8 mouse cellular contexts compared by ENCODE assay signal in genomic region chr5:50048960-50049359, GRCm38 (mm10). TPM values are rescaled to one million over a fixed set of nuclear protein-coding genes. Genes with fewer than 3 reads are reported as not detected.
DNase-seq lines count a peak whose midpoint lies in the region; ATAC-seq and TF ChIP-seq lines count a peak whose summit lies in the region.
"Had no signal": no experiment of that assay in that cellular context is flagged by ENCODE, and none has a peak within 500 bp of the region (broad histone marks: within the 10 kb centered on the region; RNA-seq: fewer than 3 reads in every experiment).

No protein-coding gene starts in this region.

- no peaks in the 10 kb centered on the region for H3K36me3 ChIP-seq in heart, embryonic 15.5 days
- no peaks in the 10 kb centered on the region for H3K36me3 ChIP-seq in lung, embryonic 16.5 days (ENCODE audit: control insufficient read depth, insufficient read depth, low read length)
- no peaks in the 10 kb centered on the region for H3K36me3 ChIP-seq in midbrain, embryonic 13.5 days

- no peaks in the 10 kb centered on the region for H3K9me3 ChIP-seq in heart, embryonic 15.5 days (replicated peaks)
- no peaks in the 10 kb centered on the region for H3K9me3 ChIP-seq in lung, embryonic 16.5 days (ENCODE audit: control insufficient read depth, low read length)
- H3K9me3 ChIP-seq in midbrain, embryonic 13.5 days: no peaks in the 10 kb centered on the region
- H3K9me3 ChIP-seq: embryonic facial prominence, embryonic 12.5 days had no signal

- 26% methylated on average over 7 of the region's 7 CpGs for WGBS in heart, embryonic 15.5 days
- WGBS in lung, embryonic 16.5 days: 57% methylated on average over 7 of the region's 7 CpGs
- WGBS in midbrain, embryonic 13.5 days: 67% methylated on average over 7 of the region's 7 CpGs

- no peak overlapping the region for H3K4me3 ChIP-seq in heart, embryonic 15.5 days
- H3K4me3 ChIP-seq in lung, embryonic 16.5 days (ENCODE audit: low read length): no peak overlapping the region
- no peak overlapping the region for H3K4me3 ChIP-seq in midbrain, embryonic 13.5 days (replicated peaks)
- no peak overlapping the region for H3K4me3 ChIP-seq in layer of hippocampus, adult 2 months
- H3K4me3 ChIP-seq: embryonic facial prominence, embryonic 12.5 days had no signal

- TF ChIP-seq CTCF in layer of hippocampus, adult 2 months (conservative IDR thresholded peaks at IDR 0.05): no peak

- peak; percentile 60 for DNase-seq in Muller cell, postnatal 12 days (ENCODE audit: inconsistent ontology term)
- DNase-seq in adrenal gland, adult 2 months: peak; percentile 73
- DNase-seq in spleen, postnatal 14 days (ENCODE audit: low spot score in 2 of 2): no peak
- no peak for DNase-seq in layer of hippocampus, adult 2 months (ENCODE audit: low spot score in 2 of 2)

- ATAC-seq in heart, embryonic 15.5 days (replicated peaks; ENCODE audit: insufficient number of reproducible peaks, insufficient read depth, low FRiP score, low read depth): 0 out of 2 replicates have a peak, but pooled peaks have one; percentile 62
- peak; percentile 68 for ATAC-seq in lung, embryonic 16.5 days (ENCODE audit: low read depth)
- no peak for ATAC-seq in midbrain, embryonic 13.5 days

- no peak overlapping the region for H3K4me2 ChIP-seq in heart, embryonic 15.5 days
- H3K4me2 ChIP-seq in lung, embryonic 16.5 days (ENCODE audit: low read depth, low read length): no peak overlapping the region
- H3K4me2 ChIP-seq in midbrain, embryonic 13.5 days (replicated peaks): no peak overlapping the region
- H3K4me2 ChIP-seq: embryonic facial prominence, embryonic 12.5 days had no signal

- H3K27me3 ChIP-seq in heart, embryonic 15.5 days: no peaks in the 10 kb centered on the region
- no peaks in the 10 kb centered on the region for H3K27me3 ChIP-seq in lung, embryonic 16.5 days (ENCODE audit: control insufficient read depth, insufficient read depth, low read depth, low read length)
- no peaks in the 10 kb centered on the region for H3K27me3 ChIP-seq in midbrain, embryonic 13.5 days
- H3K27me3 ChIP-seq: embryonic facial prominence, embryonic 12.5 days had no signal

- peaks cover 48% of the 10 kb centered on the region for H3K4me1 ChIP-seq in heart, embryonic 15.5 days (replicated peaks)
- peaks cover 27% of the 10 kb centered on the region for H3K4me1 ChIP-seq in lung, embryonic 16.5 days (replicated peaks; ENCODE audit: control insufficient read depth, insufficient read depth, low read length)
- H3K4me1 ChIP-seq in midbrain, embryonic 13.5 days (replicated peaks): peaks cover 47% of the 10 kb centered on the region

- H3K27ac ChIP-seq in heart, embryonic 15.5 days: peak overlapping the region; percentile 37; the same call in 1 of the 2 replicates
- H3K27ac ChIP-seq in lung, embryonic 16.5 days (ENCODE audit: low read length): no peak overlapping the region
- H3K27ac ChIP-seq in midbrain, embryonic 13.5 days: no peak overlapping the region
- no peak overlapping the region for H3K27ac ChIP-seq in layer of hippocampus, adult 2 months

- no peak overlapping the region for H3K9ac ChIP-seq in heart, embryonic 15.5 days
- H3K9ac ChIP-seq in lung, embryonic 16.5 days (ENCODE audit: low read length): no peak overlapping the region
- no peak overlapping the region for H3K9ac ChIP-seq in midbrain, embryonic 13.5 days (replicated peaks)
- H3K9ac ChIP-seq: embryonic facial prominence, embryonic 12.5 days had no signal

RNA-seq across cellular contexts. Expression of gene Adgra3, which starts 9.8 kb away (rescaled TPM):
- total RNA-seq in adrenal gland, adult 2 months (2021): 10 to 100 TPM; 52.6 to 62.9 TPM
- polyA plus RNA-seq in adrenal gland, adult 2 months (2012; rRNA removed): 29.4 and 43.3 TPM in 2 replicates
- polyA plus RNA-seq in heart, embryonic 15.5 days (2015; fragmentation: Nextera tagmentation; extraction: Ambion mirVana): 11.1 and 15.1 TPM in 2 replicates
- polyA plus RNA-seq in lung, embryonic 16.5 days (2015; fragmentation: Nextera tagmentation; extraction: Ambion mirVana): 10.0 and 16.0 TPM in 2 replicates
- polyA plus RNA-seq in midbrain, embryonic 13.5 days (2015; fragmentation: Nextera tagmentation; extraction: Ambion mirVana): 16.5 and 21.4 TPM in 2 replicates
- 10 to 100 TPM; 14.5 to 21.6 TPM for total RNA-seq in layer of hippocampus, adult 2 months (2021)

Comparison
In these comparisons a context has a peak if more than half of its experiments do, and no peak if none do; other contexts are left out.
1. DNase-seq: peak in Muller cell, postnatal 12 days (single experiment) and adrenal gland, adult 2 months (single experiment); none in spleen, postnatal 14 days (0 of 2) and layer of hippocampus, adult 2 months (0 of 2).